Mouse (Mus musculus) adrenal gland, adult 18-20 months (tissue): ENCODE measurements around the gene Polr2c. TPM values are rescaled to one million over a fixed set of nuclear protein-coding genes. Genes with fewer than 3 reads are reported as not detected.

ENCODE experiments used
- DNase-seq, 2 experiments: peaks; one replicate each; pipeline ENCODE4 v3.0.0; 2021 to 2022; ENCODE audit warnings: low spot score in 2 of 2
- total RNA-seq, 2 experiments: library from RNA; stranded (reverse); gene quantifications; 1 replicate in 1 of 2; 2 replicates in 1 of 2; pipeline ENCODE4 v1.2.3; 2021

The Polr2c gene
- total RNA-seq, 2 experiments from 2014 or later = 61.9 to 65.1 TPM

GRCm38 (mm10) chr8:94919256-94919655 lies 62.0 kb downstream of the Polr2c start:
- DNase-seq = no peak

- DNase-seq = no peak
Measured at GRCm38 (mm10) chr8:94922176-94922575, 64.9 kb downstream of the Polr2c start.

GRCm38 (mm10) chr8:94922602-94923001 lies 65.4 kb downstream of the Polr2c start:
- no peak for DNase-seq

Other genes with a start within 250 kb of the Polr2c start
- 10 to 100 TPM; 60.6 to 66.6 TPM for gene Arl2bp, start 190.8 kb upstream of the Polr2c start, total RNA-seq
- under 1 TPM; 0.46 to 0.93 TPM for gene Pllp, start 161.2 kb upstream of the Polr2c start, total RNA-seq
- under 1 TPM in 1 of 2 experiments, not detected in 1; 0.60 TPM for gene Ccl22, start 111.9 kb upstream of the Polr2c start, total RNA-seq
- 10 to 100 TPM; 31.3 to 35.4 TPM for gene Cx3cl1, start 85.4 kb upstream of the Polr2c start, total RNA-seq
- gene Ccl17, start 47.0 kb upstream of the Polr2c start, total RNA-seq = 1 to 10 TPM; 1.4 to 1.8 TPM
- 100 to 1,000 TPM; 178 to 203 TPM for gene Coq9, start 19.1 kb upstream of the Polr2c start, total RNA-seq
- 100 to 1,000 TPM in 1 of 2 experiments, 10 to 100 TPM in 1; 85.5 to 102 TPM for gene Ciapin1, start 19.1 kb upstream of the Polr2c start, total RNA-seq
- gene Dok4, start 18.9 kb downstream of the Polr2c start, total RNA-seq = 1 to 10 TPM; 7.7 to 9.8 TPM
- gene Ccdc102a, start 60.6 kb downstream of the Polr2c start, total RNA-seq = 1 to 10 TPM; 5.2 to 5.5 TPM
- 1 to 10 TPM; 1.4 to 1.6 TPM for gene Adgrg5, start 66.2 kb downstream of the Polr2c start, total RNA-seq
- 10 to 100 TPM; 24.1 to 43.3 TPM for gene Adgrg1, start 117.3 kb downstream of the Polr2c start, total RNA-seq
- 1 to 10 TPM; 2.1 to 2.2 TPM for gene Adgrg3, start 160.2 kb downstream of the Polr2c start, total RNA-seq
- not detected for gene Drc7, start 197.7 kb downstream of the Polr2c start, total RNA-seq
- 10 to 100 TPM; 11.3 to 15.3 TPM for gene Katnb1, start 223.7 kb downstream of the Polr2c start, total RNA-seq